Mouse (Mus musculus): Measurements from ENCODE around the gene Fam102a.

Fam102a gene

GRCm38 (mm10) chr2:32578146-32579046, 43.3 kb downstream of the Fam102a start:
- ATAC-seq (ENCODE audit: low TSS enrichment), result no peak

GRCm38 (mm10) chr2:32581450-32582095, 46.4 kb downstream of the Fam102a start:
- peak; percentile 71 for ATAC-seq (ENCODE audit: low TSS enrichment)

GRCm38 (mm10) chr2:32582830-32583799, 48.0 kb downstream of the Fam102a start:
- peak; percentile 44; the same call in 1 of the 2 replicates for ATAC-seq (ENCODE audit: low TSS enrichment)

- ATAC-seq (ENCODE audit: low TSS enrichment), result no peak
Measured at GRCm38 (mm10) chr2:32585149-32585714, 50.1 kb downstream of the Fam102a start.

- ATAC-seq (ENCODE audit: low TSS enrichment), result peak; percentile 66
Measured at GRCm38 (mm10) chr2:32586871-32587351, 51.8 kb downstream of the Fam102a start, which contains the start of gene St6galnac4. TSS of gene St6galnac4 (plus strand) at chr2:32587095.

- ATAC-seq (ENCODE audit: low TSS enrichment), result no peak
Measured at GRCm38 (mm10) chr2:32587731-32588321, 52.7 kb downstream of the Fam102a start.

GRCm38 (mm10) chr2:32589213-32589795, 54.2 kb downstream of the Fam102a start:
- ATAC-seq (ENCODE audit: low TSS enrichment), result peak; percentile 44

GRCm38 (mm10) chr2:32590224-32590623, 55.1 kb downstream of the Fam102a start:
- no peak for ATAC-seq (ENCODE audit: low TSS enrichment)

GRCm38 (mm10) chr2:32591249-32591648, 56.1 kb downstream of the Fam102a start:
- no peak for ATAC-seq (ENCODE audit: low TSS enrichment)

- ATAC-seq (ENCODE audit: low TSS enrichment), result no peak
Measured at GRCm38 (mm10) chr2:32596725-32597124, 61.6 kb downstream of the Fam102a start.

- ATAC-seq (ENCODE audit: low TSS enrichment), result no peak
Measured at GRCm38 (mm10) chr2:32597248-32597647, 62.1 kb downstream of the Fam102a start.

- ATAC-seq (ENCODE audit: low TSS enrichment), result no peak
Measured at GRCm38 (mm10) chr2:32597699-32598098, 62.6 kb downstream of the Fam102a start.

- no peak for ATAC-seq (ENCODE audit: low TSS enrichment)
Measured at GRCm38 (mm10) chr2:32598506-32598905, 63.4 kb downstream of the Fam102a start.

GRCm38 (mm10) chr2:32599409-32599808, 64.3 kb downstream of the Fam102a start, which contains the start of gene St6galnac6:
TSS of gene St6galnac6 (plus strand) at chr2:32599709.
- ATAC-seq (ENCODE audit: low TSS enrichment), result no peak

- no peak for ATAC-seq (ENCODE audit: low TSS enrichment)
Measured at GRCm38 (mm10) chr2:32601417-32602065, 66.4 kb downstream of the Fam102a start.

GRCm38 (mm10) chr2:32602600-32603054, 67.5 kb downstream of the Fam102a start:
- peak; percentile 48 for ATAC-seq (ENCODE audit: low TSS enrichment)

- no peak for ATAC-seq (ENCODE audit: low TSS enrichment)
Measured at GRCm38 (mm10) chr2:32604631-32605030, 69.5 kb downstream of the Fam102a start.

GRCm38 (mm10) chr2:32606161-32607142, 71.3 kb downstream of the Fam102a start:
- ATAC-seq (ENCODE audit: low TSS enrichment), result peak; percentile 72
